30 mouse cellular contexts compared by ENCODE assay signal in genomic region chr3:136911276-136911675, GRCm38 (mm10).
DNase-seq lines count a peak whose midpoint lies in the region; ATAC-seq and TF ChIP-seq lines count a peak whose summit lies in the region.
"Had no signal": no experiment of that assay in that cellular context is flagged by ENCODE, and none has a peak within 500 bp of the region (broad histone marks: within the 10 kb centered on the region; RNA-seq: fewer than 3 reads in every experiment).

No protein-coding gene starts in this region.

- no peak overlapping the region for H3K27ac ChIP-seq in kidney, postnatal 0 days
- no peak overlapping the region for H3K27ac ChIP-seq in kidney, embryonic 15.5 days
- H3K27ac ChIP-seq in embryonic facial prominence, embryonic 14.5 days (replicated peaks; ENCODE audit: low read depth, low read length): 0 out of 2 replicates have a peak overlapping the region, but pooled peaks have one; percentile 40
- H3K27ac ChIP-seq: hindbrain, embryonic 13.5 days; liver, embryonic 14.5 days; neural tube, embryonic 12.5 days had no signal

- WGBS in kidney, postnatal 0 days: 59% methylated on average over 8 of the region's 8 CpGs
- whole genome bisulfite sequencing in kidney, embryonic 15.5 days: 57% methylated on average over 8 of the region's 8 CpGs
- 25% methylated on average over 8 of the region's 8 CpGs for WGBS in embryonic facial prominence, embryonic 14.5 days

- no peaks in the 10 kb centered on the region for H3K36me3 ChIP-seq in kidney, postnatal 0 days (ENCODE audit: insufficient read depth, low read length)
- no peaks in the 10 kb centered on the region for H3K36me3 ChIP-seq in kidney, embryonic 15.5 days
- peaks cover 20% of the 10 kb centered on the region for H3K36me3 ChIP-seq in embryonic facial prominence, embryonic 14.5 days (ENCODE audit: control insufficient read depth, insufficient read depth, low read length)

- H3K9me3 ChIP-seq in kidney, postnatal 0 days (replicated peaks; ENCODE audit: low read length): no peaks in the 10 kb centered on the region
- H3K9me3 ChIP-seq in kidney, embryonic 15.5 days (replicated peaks): no peaks in the 10 kb centered on the region
- no peaks in the 10 kb centered on the region for H3K9me3 ChIP-seq in embryonic facial prominence, embryonic 14.5 days (ENCODE audit: control insufficient read depth, low read length)
- H3K9me3 ChIP-seq: hindbrain, embryonic 13.5 days; neural tube, embryonic 12.5 days had no signal

- H3K4me3 ChIP-seq in kidney, postnatal 0 days (replicated peaks; ENCODE audit: low read depth, low read length): no peak overlapping the region
- no peak overlapping the region for H3K4me3 ChIP-seq in kidney, embryonic 15.5 days (replicated peaks)
- H3K4me3 ChIP-seq in embryonic facial prominence, embryonic 14.5 days (ENCODE audit: low read depth, low read length): no peak overlapping the region
- H3K4me3 ChIP-seq: hindbrain, embryonic 13.5 days; myocyte; neural tube, embryonic 12.5 days had no signal

- H3K27me3 ChIP-seq in kidney, postnatal 0 days (ENCODE audit: insufficient read depth, low read length): no peaks in the 10 kb centered on the region
- no peaks in the 10 kb centered on the region for H3K27me3 ChIP-seq in kidney, embryonic 15.5 days
- no peaks in the 10 kb centered on the region for H3K27me3 ChIP-seq in embryonic facial prominence, embryonic 14.5 days (replicated peaks; ENCODE audit: control insufficient read depth, insufficient read depth, low read length)
- H3K27me3 ChIP-seq: CH12.LX; hindbrain, embryonic 13.5 days; neural tube, embryonic 12.5 days had no signal

- no peak for TF ChIP-seq POLR2A in brain, embryonic 14.5 days (IDR thresholded peaks at IDR 0.05; ENCODE audit: borderline replicate concordance, extremely low read depth, insufficient read depth, insufficient read length, poor library complexity, severe bottlenecking)

- H3K9ac ChIP-seq in kidney, postnatal 0 days (ENCODE audit: low read depth, low read length): no peak overlapping the region
- H3K9ac ChIP-seq in kidney, embryonic 15.5 days: no peak overlapping the region
- no peak overlapping the region for H3K9ac ChIP-seq in embryonic facial prominence, embryonic 14.5 days (ENCODE audit: low read depth, low read length)
- H3K9ac ChIP-seq: hindbrain, embryonic 13.5 days; liver, embryonic 14.5 days; lung, embryonic 14.5 days; neural tube, embryonic 12.5 days had no signal

- TF ChIP-seq CTCF in kidney, postnatal 0 days (IDR thresholded peaks at IDR 0.05; ENCODE audit: low read depth): no peak
- no peak for TF ChIP-seq CTCF in brain, embryonic 14.5 days (IDR thresholded peaks at IDR 0.05; ENCODE audit: borderline replicate concordance, extremely low read depth, insufficient read depth, insufficient read length)

- no peaks in the 10 kb centered on the region for H3K4me1 ChIP-seq in kidney, postnatal 0 days (replicated peaks; ENCODE audit: insufficient read depth, low read length)
- H3K4me1 ChIP-seq in kidney, embryonic 15.5 days: no peaks in the 10 kb centered on the region
- H3K4me1 ChIP-seq in embryonic facial prominence, embryonic 14.5 days (ENCODE audit: control insufficient read depth, insufficient read depth, low read length): peaks cover 6% of the 10 kb centered on the region; the same call in 1 of the 2 replicates
- H3K4me1 ChIP-seq: neural tube, embryonic 12.5 days had no signal

- peak; percentile 24 for DNase-seq in kidney, postnatal 0 days (ENCODE audit: low spot score)
- peak; percentile 17 for DNase-seq in 416B (ENCODE audit: low read depth)
- DNase-seq in brain, embryonic 14.5 days (ENCODE audit: low read depth): peak; percentile 28
- DNase-seq in embryonic facial prominence, embryonic 14.5 days (ENCODE audit: low spot score): peak; percentile 56
- DNase-seq: adrenal gland, adult 8-10 months; cerebellum, adult 11 months; cerebellum, adult 9-11 months; embryo, embryonic 11 days; gastrocnemius, postnatal 14 days; heart, adult 18-20 months; heart, postnatal 4 days; kidney, adult 2 months; kidney, postnatal 10 days; liver; lung, embryonic 14.5 days; lung, postnatal 14 days; right cerebral cortex, adult 18-20 months; spleen, adult 18-20 months; thymus, adult 18-20 months; thymus, postnatal 25 days had no signal

- H3K4me2 ChIP-seq in kidney, postnatal 0 days (ENCODE audit: low read length): no peak overlapping the region
- no peak overlapping the region for H3K4me2 ChIP-seq in kidney, embryonic 15.5 days
- peak overlapping the region; percentile 18; the same call in 1 of the 2 replicates for H3K4me2 ChIP-seq in embryonic facial prominence, embryonic 14.5 days (ENCODE audit: low read depth, low read length)
- H3K4me2 ChIP-seq: heart, embryonic 11.5 days; hindbrain, embryonic 13.5 days; lung, embryonic 14.5 days; neural tube, embryonic 12.5 days had no signal

- no peak for ATAC-seq in kidney, postnatal 0 days (replicated peaks; ENCODE audit: low FRiP score, low read depth)
- ATAC-seq in kidney, embryonic 15.5 days (replicated peaks; ENCODE audit: low FRiP score): no peak
- ATAC-seq in embryonic facial prominence, embryonic 14.5 days (ENCODE audit: low read depth): peak; percentile 50
- no peak for ATAC-seq in inflammation-experienced regulatory T-cells, adult 6 months
- ATAC-seq in monocyte, adult 5-6 weeks (replicated peaks; ENCODE audit: insufficient number of reproducible peaks, low FRiP score, low TSS enrichment, poor library complexity, severe bottlenecking): no peak
- ATAC-seq: midbrain, embryonic 16.5 days had no signal
